Mouse (Mus musculus) common myeloid progenitor, adult 5-6 weeks (primary cell): ENCODE data around the gene Gramd1b. TPM values are rescaled to one million over a fixed set of nuclear protein-coding genes. Genes with fewer than 3 reads are reported as not detected.

Experiments used
- ATAC-seq: replicated peaks from 2 replicates; pipeline ENCODE4 v1.8.0; 2016; ENCODE audit warnings: low read depth, mild to moderate bottlenecking, moderate TSS enrichment, inconsistent platforms; ENCODE audit not compliant: poor library complexity, severe bottlenecking
- total RNA-seq: library from RNA; stranded (forward); fragments of 200-1000, 187-1606 nt; gene quantifications from 2 replicates; pipeline ENCODE4 v1.2.3, GENCODE M21; 2017

Gene Gramd1b
- total RNA-seq, 1 experiment from 2014 or later = 8.5 TPM

GRCm38 (mm10) chr9:40245466-40245865 is 285.7 kb downstream of the Gramd1b start:
- ATAC-seq = no peak

Other genes starting within 250 kb of the Gramd1b start
- gene Gm21915, start 139.2 kb upstream of the Gramd1b start, total RNA-seq = not detected in 2 replicates
- gene Clmp, start 154.6 kb upstream of the Gramd1b start, total RNA-seq = not detected in 2 replicates